Mouse (Mus musculus) intestine, postnatal 0 days (tissue): Measurements from ENCODE around the gene Sult4a1. TPM values are rescaled to one million over a fixed set of nuclear protein-coding genes. Genes with fewer than 3 reads are reported as not detected.

Experiments
- ATAC-seq: fragments of 200-750 bp; cut with Nextera tagmentation; 2 replicates; pipeline ENCODE4 v1.8.0; 2017; ENCODE audit warnings: mild to moderate bottlenecking, moderate TSS enrichment, moderate library complexity
- H3K27ac ChIP-seq: fragments of 300-500 bp; sonication (generic); 2 replicates; pipeline ENCODE4 v1.5.1; 2014; ENCODE audit warnings: mild to moderate bottlenecking, low read depth, low read length, moderate library complexity
- H3K27me3 ChIP-seq: fragments of 300-500 bp; sonication (generic); replicated peaks from 2 replicates; pipeline ENCODE4 v1.6.1; 2014; ENCODE audit warnings: low read length, mixed read lengths; ENCODE audit not compliant: control insufficient read depth, insufficient read depth
- H3K36me3 ChIP-seq: fragments of 300-500 bp; sonication (generic); 2 replicates; pipeline ENCODE4 v1.6.1; 2014; ENCODE audit warnings: mild to moderate bottlenecking, moderate library complexity; ENCODE audit not compliant: control insufficient read depth, insufficient read depth
- H3K4me1 ChIP-seq: fragments of 300-500 bp; sonication (generic); replicated peaks from 2 replicates; pipeline ENCODE4 v1.6.1; 2014; ENCODE audit warnings: antibody characterized with exemption, low read length, mixed read lengths; ENCODE audit not compliant: control insufficient read depth, insufficient read depth
- H3K4me2 ChIP-seq: fragments of 300-500 bp; sonication (generic); replicated peaks from 2 replicates; pipeline ENCODE4 v1.6.1; 2014; ENCODE audit warnings: low read depth, mild to moderate bottlenecking, moderate library complexity
- H3K4me3 ChIP-seq: fragments of 300-500 bp; sonication (generic); 2 replicates; pipeline ENCODE4 v1.5.1; 2014; ENCODE audit warnings: low read depth, low read length
- H3K9ac ChIP-seq: fragments of 300-500 bp; sonication (generic); 2 replicates; pipeline ENCODE4 v1.6.1; 2014; ENCODE audit warnings: mild to moderate bottlenecking, low read depth, low read length
- H3K9me3 ChIP-seq: fragments of 300-500 bp; sonication (generic); 2 replicates; pipeline ENCODE4 v1.6.1; 2016; ENCODE audit warnings: mixed run types; ENCODE audit not compliant: control insufficient read depth
- CTCF ChIP-seq: sonication (generic); IDR thresholded peaks from 2 replicates; pipeline ENCODE4 v1.5.1; 2016; ENCODE audit warnings: low read depth, mild to moderate bottlenecking, control low read depth, antibody characterized with exemption, moderate library complexity
- WGBS: fragments of 180-500 bp; shearing (Covaris S2); extraction: QIAGEN DNeasy Blood & Tissue Kit; methylation state at CpG from one replicate; pipeline ENCODE4 v1.1.7; 2014; 5-methylcytosine and 5-hydroxymethylcytosine counted together
- polyA plus RNA-seq: library from polyadenylated mRNA; unstranded; fragments of >200 nt; fragmentation: Nextera tagmentation; extraction: Ambion mirVana; gene quantifications from 2 replicates; pipeline ENCODE4 v1.2.1, GENCODE M21; 2015

Gene Sult4a1
- polyA plus RNA-seq, 1 experiment from 2014 or later: 4.5 TPM

DNA sequence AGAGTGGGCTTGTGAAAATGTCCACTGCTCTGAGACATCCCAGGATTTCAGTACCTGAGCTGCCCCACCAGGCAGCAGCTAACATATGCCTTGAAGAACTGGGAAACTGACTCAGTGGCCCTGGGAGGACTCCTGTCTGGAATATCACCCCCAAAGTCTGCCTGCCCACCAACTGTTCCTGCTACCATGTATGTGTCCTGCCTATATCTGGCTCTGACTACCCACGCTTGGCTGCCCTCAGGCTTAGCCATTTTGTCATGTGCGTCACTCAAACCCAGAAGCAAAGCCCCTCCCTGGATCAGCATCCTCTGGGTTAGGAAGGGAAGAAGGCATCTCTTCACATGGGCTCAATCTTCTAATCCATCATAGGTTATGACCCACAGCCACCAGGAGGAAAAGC is 26.0 kb downstream of the Sult4a1 start:
- Histone ChIP-seq H3K4me1 (no peaks in the 10 kb centered on the region), H3K27me3 (peaks cover 8% of the 10 kb centered on the region; the same call in 1 of the 2 replicates), H3K4me2 (no peak overlapping the region), H3K27ac (no peak overlapping the region), H3K36me3 (no peaks in the 10 kb centered on the region), H3K4me3 (no peak overlapping the region), H3K9me3 (no peaks in the 10 kb centered on the region), H3K9ac (no peak overlapping the region)
- TF ChIP-seq CTCF: no peak
- ATAC-seq: no peak
- 92% methylated on average over 2 of the region's 2 CpGs for WGBS

DNA sequence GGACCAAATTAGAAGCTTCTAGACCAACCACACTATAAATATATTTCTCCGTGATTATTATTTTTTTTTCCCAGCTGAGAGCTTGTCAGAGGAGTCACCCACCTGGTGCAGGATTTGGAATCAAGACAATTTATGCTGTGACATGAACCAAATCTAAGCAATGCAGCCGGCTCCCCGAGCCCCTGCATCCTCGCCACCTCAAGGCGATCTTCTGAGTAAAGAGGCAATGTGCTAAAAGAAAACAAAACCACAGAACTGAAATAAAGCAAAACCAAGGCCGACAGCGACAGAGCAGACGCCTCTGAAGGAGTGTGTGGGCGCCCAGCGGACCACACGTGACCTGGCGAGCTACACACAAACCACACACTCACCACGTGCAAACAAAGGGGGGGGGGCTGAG is 26.9 kb downstream of the Sult4a1 start:
- Histone ChIP-seq H3K9me3 (no peaks in the 10 kb centered on the region), H3K27ac (no peak overlapping the region), H3K4me3 (no peak overlapping the region), H3K36me3 (no peaks in the 10 kb centered on the region), H3K4me1 (no peaks in the 10 kb centered on the region), H3K9ac (no peak overlapping the region), H3K4me2 (no peak overlapping the region), H3K27me3 (peaks cover 8% of the 10 kb centered on the region; the same call in 1 of the 2 replicates)
- no peak for TF ChIP-seq CTCF
- WGBS: 78% methylated on average over 13 of the region's 13 CpGs
- no peak for ATAC-seq

DNA sequence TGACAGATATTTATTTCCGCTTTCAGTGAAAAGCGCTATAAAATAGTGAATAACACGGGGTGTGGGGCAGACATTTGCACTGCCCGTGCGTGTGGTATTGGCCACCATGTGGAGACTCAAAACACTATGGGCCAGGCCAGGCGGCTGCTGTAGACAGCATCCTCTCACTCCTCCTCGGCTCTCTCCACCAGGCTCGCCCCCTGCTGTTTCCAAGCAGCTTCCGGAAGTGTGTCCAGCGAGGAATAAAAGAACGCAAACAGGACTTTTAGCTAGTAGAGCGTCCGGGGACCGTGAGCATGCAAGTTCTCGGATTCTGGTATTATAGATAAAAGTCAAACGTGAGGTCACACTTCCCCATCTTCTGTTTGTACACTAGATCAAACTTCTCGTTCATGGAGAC is 28.4 kb downstream of the Sult4a1 start:
- TF ChIP-seq CTCF: 0 out of 2 replicates have a peak, but pooled peaks have one; percentile 6
- no peaks in the 10 kb centered on the region for H3K4me1 ChIP-seq
- ATAC-seq: no peak
- H3K27me3 ChIP-seq: peaks cover 15% of the 10 kb centered on the region; the same call in 1 of the 2 replicates
- no peaks in the 10 kb centered on the region for H3K36me3 ChIP-seq
- H3K4me3 ChIP-seq: no peak overlapping the region
- 64% methylated on average over 17 of the region's 17 CpGs for WGBS
- no peak overlapping the region for H3K9ac ChIP-seq
- H3K9me3 ChIP-seq: no peaks in the 10 kb centered on the region
- no peak overlapping the region for H3K4me2 ChIP-seq
- H3K27ac ChIP-seq: no peak overlapping the region

DNA sequence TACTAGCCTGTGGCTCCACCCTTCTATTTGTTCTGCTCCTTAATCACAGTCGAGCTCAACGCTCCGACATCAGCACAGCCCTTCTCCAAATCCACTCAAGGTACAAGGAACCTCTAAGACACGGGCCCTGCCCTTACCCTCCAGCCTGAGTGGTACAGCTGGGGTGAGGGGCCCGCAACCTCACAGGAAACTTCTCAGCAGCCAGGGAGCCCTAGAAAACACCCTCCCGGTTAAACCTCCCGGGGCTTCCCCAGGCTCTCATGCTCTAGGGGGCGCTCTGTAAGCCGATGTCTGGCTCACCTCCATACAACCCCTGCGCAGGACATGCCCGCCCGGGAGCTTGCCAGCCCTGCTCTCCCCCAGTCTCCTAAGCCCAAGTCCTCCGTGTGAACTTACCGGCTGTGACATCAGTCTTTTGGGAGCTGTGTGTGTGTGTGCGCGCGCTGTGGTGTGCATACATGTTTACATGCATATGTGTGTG is 30.8 kb downstream of the Sult4a1 start:
- ATAC-seq: no peak
- H3K4me2 ChIP-seq: no peak overlapping the region

DNA sequence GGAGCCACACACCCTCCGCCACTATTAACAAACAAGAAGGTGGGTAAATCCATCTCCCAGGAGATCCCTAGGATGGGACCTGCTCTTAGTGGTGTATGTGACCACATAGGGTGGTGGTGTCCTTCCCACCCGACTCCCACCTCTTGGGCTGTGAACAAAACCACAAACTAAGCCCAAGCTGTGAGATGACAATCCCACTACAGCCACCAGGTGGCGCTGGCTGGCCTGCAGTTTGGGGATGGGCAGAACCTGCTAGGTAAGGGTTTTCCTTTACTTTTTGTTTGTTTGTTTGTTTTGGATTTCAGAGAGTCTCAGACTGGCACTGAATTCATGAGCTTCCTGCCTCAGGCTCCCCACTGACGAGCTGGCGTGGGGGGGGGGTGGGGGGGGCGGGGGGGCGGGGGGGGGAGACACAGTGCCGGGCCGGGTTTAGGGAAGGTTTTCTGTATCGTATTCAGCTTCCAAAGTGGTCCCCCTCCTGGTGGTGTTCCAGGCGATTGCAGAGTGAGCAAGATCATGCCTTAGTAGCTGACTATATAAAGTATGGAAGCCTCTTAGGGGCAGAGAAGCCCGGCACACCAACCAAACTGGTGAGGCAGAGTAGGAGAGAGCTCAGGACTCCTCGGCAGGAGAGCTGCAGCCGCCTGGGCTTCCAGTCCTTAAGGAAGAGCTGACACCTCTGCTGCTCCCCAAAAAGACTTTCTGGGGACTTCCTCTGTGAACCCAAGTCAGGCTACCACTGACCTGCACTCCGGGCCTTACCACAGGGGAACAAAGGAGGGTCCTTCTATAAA is 31.4 kb downstream of the Sult4a1 start:
- peak; percentile 90 for TF ChIP-seq CTCF
- no peaks in the 10 kb centered on the region for H3K4me1 ChIP-seq
- ATAC-seq: no peak
- peaks cover 33% of the 10 kb centered on the region for H3K27me3 ChIP-seq
- WGBS: 8% methylated on average over 11 of the region's 15 CpGs
- H3K9ac ChIP-seq: no peak overlapping the region
- H3K4me3 ChIP-seq: no peak overlapping the region
- H3K36me3 ChIP-seq: no peaks in the 10 kb centered on the region
- H3K27ac ChIP-seq: no peak overlapping the region
- H3K4me2 ChIP-seq: no peak overlapping the region
- no peaks in the 10 kb centered on the region for H3K9me3 ChIP-seq

More for the DNA sequence above, 30.8 kb downstream of the Sult4a1 start:
- Histone ChIP-seq H3K4me1 (no peaks in the 10 kb centered on the region), H3K27ac (no peak overlapping the region), H3K9ac (no peak overlapping the region), H3K27me3 (peaks cover 27% of the 10 kb centered on the region), H3K9me3 (no peaks in the 10 kb centered on the region), H3K4me3 (no peak overlapping the region), H3K36me3 (no peaks in the 10 kb centered on the region)
- WGBS: 18% methylated on average over 17 of the region's 17 CpGs
- TF ChIP-seq CTCF: peak; percentile 39

DNA sequence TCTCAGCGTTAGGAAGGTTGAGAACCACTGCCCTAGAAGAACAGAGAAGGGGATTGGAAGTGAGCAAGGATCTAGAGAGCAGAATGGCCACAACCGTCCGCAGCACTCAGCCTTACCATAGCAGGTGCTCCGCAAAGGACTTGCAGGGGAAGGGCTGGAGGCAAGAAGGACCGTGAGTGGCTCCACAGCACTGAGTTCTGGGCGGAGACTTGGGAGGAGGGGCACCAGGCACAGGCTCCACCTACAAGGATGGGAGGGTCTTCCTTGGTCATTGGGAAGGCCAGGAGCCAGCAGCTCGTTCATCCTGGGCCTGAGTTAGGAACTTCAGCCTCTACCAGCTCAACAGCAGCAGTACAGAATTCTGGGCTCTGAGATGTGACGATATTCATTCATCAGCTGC is 32.5 kb downstream of the Sult4a1 start:
- H3K4me1 ChIP-seq: no peaks in the 10 kb centered on the region
- no peak for TF ChIP-seq CTCF
- no peak overlapping the region for H3K9ac ChIP-seq
- no peaks in the 10 kb centered on the region for H3K36me3 ChIP-seq
- no peak overlapping the region for H3K4me2 ChIP-seq
- no peak for ATAC-seq
- WGBS: 22% methylated on average over 8 of the region's 8 CpGs
- peaks cover 39% of the 10 kb centered on the region for H3K27me3 ChIP-seq
- no peak overlapping the region for H3K27ac ChIP-seq
- no peaks in the 10 kb centered on the region for H3K9me3 ChIP-seq
- no peak overlapping the region for H3K4me3 ChIP-seq
